ENCODE assay signal across 10 mouse cellular contexts in the genomic region with DNA sequence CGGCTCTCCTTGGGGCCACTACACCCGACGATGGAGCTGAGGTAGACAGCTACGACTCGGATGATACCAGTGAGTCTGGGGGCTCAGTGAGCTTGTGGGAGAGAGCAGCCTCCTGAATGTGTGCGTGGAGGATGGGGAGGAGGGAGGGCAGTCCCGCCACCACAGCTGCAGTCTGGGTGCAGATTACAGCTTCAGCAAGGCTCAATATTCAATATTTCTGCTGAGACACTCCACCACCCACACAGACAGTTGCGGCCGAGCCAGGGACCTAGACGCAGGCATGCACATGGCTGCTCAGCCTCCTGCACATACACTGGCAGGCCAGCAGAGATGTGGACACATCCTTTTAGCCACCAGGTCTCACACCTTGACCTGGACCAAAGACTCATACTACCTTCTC. TPM values are rescaled to one million over a fixed set of nuclear protein-coding genes. Genes with fewer than 3 reads are reported as not detected.
DNase-seq lines count a peak whose midpoint lies in the region; ATAC-seq lines count a peak whose summit lies in the region.
"Had no signal": no experiment of that assay in that cellular context is flagged by ENCODE, and none has a peak within 500 bp of the region (broad histone marks: within the 10 kb centered on the region; RNA-seq: fewer than 3 reads in every experiment).

No protein-coding gene starts in this region.

- H3K4me3 ChIP-seq in kidney, embryonic 15.5 days (replicated peaks) = peak overlapping the region; percentile 63
- peak overlapping the region; percentile 58 for H3K4me3 ChIP-seq in embryonic facial prominence, embryonic 12.5 days
- H3K4me3 ChIP-seq in hindbrain, embryonic 16.5 days (ENCODE audit: low read length) = peak overlapping the region; percentile 61
- peak overlapping the region; percentile 54 for H3K4me3 ChIP-seq in neural tube, embryonic 12.5 days

- H3K9me3 ChIP-seq in kidney, embryonic 15.5 days (replicated peaks) = no peaks in the 10 kb centered on the region
- no peaks in the 10 kb centered on the region for H3K9me3 ChIP-seq in embryonic facial prominence, embryonic 12.5 days
- H3K9me3 ChIP-seq in hindbrain, embryonic 16.5 days (ENCODE audit: control insufficient read depth, low read length) = no peaks in the 10 kb centered on the region
- H3K9me3 ChIP-seq in neural tube, embryonic 12.5 days = no peaks in the 10 kb centered on the region

- H3K4me1 ChIP-seq in kidney, embryonic 15.5 days = peaks cover 42% of the 10 kb centered on the region
- peaks cover 25% of the 10 kb centered on the region for H3K4me1 ChIP-seq in embryonic facial prominence, embryonic 12.5 days
- peaks cover 13% of the 10 kb centered on the region for H3K4me1 ChIP-seq in hindbrain, embryonic 16.5 days (ENCODE audit: control insufficient read depth, insufficient read depth, low read depth, low read length)
- peaks cover 21% of the 10 kb centered on the region for H3K4me1 ChIP-seq in neural tube, embryonic 12.5 days

- H3K9ac ChIP-seq in kidney, embryonic 15.5 days = peak overlapping the region; percentile 62; the same call in 1 of the 2 replicates
- peak overlapping the region; percentile 72; the same call in 1 of the 2 replicates for H3K9ac ChIP-seq in embryonic facial prominence, embryonic 12.5 days
- peak overlapping the region; percentile 81 for H3K9ac ChIP-seq in hindbrain, embryonic 16.5 days (ENCODE audit: low read depth, low read length)
- H3K9ac ChIP-seq in neural tube, embryonic 12.5 days = peak overlapping the region; percentile 75

- peaks cover 25% of the 10 kb centered on the region for H3K36me3 ChIP-seq in kidney, embryonic 15.5 days
- peaks cover 23% of the 10 kb centered on the region for H3K36me3 ChIP-seq in embryonic facial prominence, embryonic 12.5 days
- H3K36me3 ChIP-seq in hindbrain, embryonic 16.5 days (ENCODE audit: control insufficient read depth, insufficient read depth, low read length) = peaks cover 10% of the 10 kb centered on the region; the same call in 1 of the 2 replicates
- peaks cover 28% of the 10 kb centered on the region for H3K36me3 ChIP-seq in neural tube, embryonic 12.5 days

- no peak for ATAC-seq in kidney, embryonic 15.5 days (replicated peaks; ENCODE audit: low FRiP score)
- ATAC-seq in embryonic facial prominence, embryonic 12.5 days (ENCODE audit: insufficient number of reproducible peaks, insufficient read depth, low FRiP score, low TSS enrichment) = no peak
- peak; percentile 28 for ATAC-seq in hindbrain, embryonic 16.5 days
- no peak for ATAC-seq in neural tube, embryonic 12.5 days (ENCODE audit: low FRiP score, low read depth)
- ATAC-seq in granulocyte monocyte progenitor cell, adult 5-6 weeks (replicated peaks; ENCODE audit: poor library complexity, severe bottlenecking) = no peak

- no peak for DNase-seq in kidney, adult 8-10 months
- no peak for DNase-seq in urinary bladder, postnatal 14 days (ENCODE audit: low spot score)
- DNase-seq in lung, postnatal 25 days (ENCODE audit: low spot score) = no peak
- DNase-seq: cerebellum, adult 8-10 months had no signal

- H3K27ac ChIP-seq in kidney, embryonic 15.5 days = no peak overlapping the region
- no peak overlapping the region for H3K27ac ChIP-seq in embryonic facial prominence, embryonic 12.5 days
- peak overlapping the region; percentile 62; the same call in 1 of the 2 replicates for H3K27ac ChIP-seq in hindbrain, embryonic 16.5 days (ENCODE audit: low read depth, low read length)
- no peak overlapping the region for H3K27ac ChIP-seq in neural tube, embryonic 12.5 days

- H3K27me3 ChIP-seq in kidney, embryonic 15.5 days = peaks cover 28% of the 10 kb centered on the region
- peaks cover 38% of the 10 kb centered on the region for H3K27me3 ChIP-seq in embryonic facial prominence, embryonic 12.5 days
- H3K27me3 ChIP-seq in hindbrain, embryonic 16.5 days (replicated peaks; ENCODE audit: control insufficient read depth, insufficient read depth, low read length) = 0 out of 2 replicates have a peak, but pooled peaks cover 2% of the 10 kb centered on the region
- H3K27me3 ChIP-seq in neural tube, embryonic 12.5 days (replicated peaks) = peaks cover 37% of the 10 kb centered on the region

- WGBS in kidney, embryonic 15.5 days = 21% methylated on average over 10 of the region's 10 CpGs
- WGBS in embryonic facial prominence, embryonic 12.5 days = 24% methylated on average over 10 of the region's 10 CpGs
- WGBS in hindbrain, embryonic 16.5 days = 19% methylated on average over 10 of the region's 10 CpGs
- WGBS in neural tube, embryonic 12.5 days = 22% methylated on average over 10 of the region's 10 CpGs

- H3K4me2 ChIP-seq in kidney, embryonic 15.5 days = peak overlapping the region; percentile 99
- H3K4me2 ChIP-seq in embryonic facial prominence, embryonic 12.5 days (replicated peaks) = peak overlapping the region; percentile 100
- peak overlapping the region; percentile 99 for H3K4me2 ChIP-seq in hindbrain, embryonic 16.5 days (ENCODE audit: low read length)
- peak overlapping the region; percentile 99 for H3K4me2 ChIP-seq in neural tube, embryonic 12.5 days (replicated peaks)

RNA-seq across cellular contexts. Expression of a gene that starts 1.6 kb away (rescaled TPM):
- 6.6 and 11.4 TPM in 2 replicates for polyA plus RNA-seq in kidney, embryonic 15.5 days (2015; fragmentation: Nextera tagmentation; extraction: Ambion mirVana)
- polyA plus RNA-seq in embryonic facial prominence, embryonic 12.5 days (2016; fragmentation: Nextera tagmentation; extraction: Ambion mirVana) = 2.1 and 2.8 TPM in 2 replicates
- 31.1 and 34.0 TPM in 2 replicates for polyA plus RNA-seq in hindbrain, embryonic 16.5 days (2015; fragmentation: Nextera tagmentation; extraction: Ambion mirVana)
- 6.2 and 9.1 TPM in 2 replicates for polyA plus RNA-seq in neural tube, embryonic 12.5 days (2016; fragmentation: Nextera tagmentation; extraction: Ambion mirVana)
- not detected in 2 replicates for total RNA-seq in granulocyte monocyte progenitor cell, adult 5-6 weeks (2014; fragmentation: Nextera tagmentation)
- total RNA-seq in granulocyte monocyte progenitor cell, adult 5-6 weeks (2017) = 0.15 TPM in 1 of 2 replicates, not detected in the other
- total RNA-seq: hematopoietic stem cell, adult 5-6 weeks had no signal

RNA-seq across cellular contexts. Expression of a gene that starts 13.0 kb away (rescaled TPM):
- polyA plus RNA-seq in kidney, embryonic 15.5 days (2015; fragmentation: Nextera tagmentation; extraction: Ambion mirVana) = 36.8 and 40.1 TPM in 2 replicates
- 43.7 and 45.6 TPM in 2 replicates for polyA plus RNA-seq in embryonic facial prominence, embryonic 12.5 days (2016; fragmentation: Nextera tagmentation; extraction: Ambion mirVana)
- polyA plus RNA-seq in hindbrain, embryonic 16.5 days (2015; fragmentation: Nextera tagmentation; extraction: Ambion mirVana) = 21.1 and 23.6 TPM in 2 replicates
- 29.1 and 33.5 TPM in 2 replicates for polyA plus RNA-seq in neural tube, embryonic 12.5 days (2016; fragmentation: Nextera tagmentation; extraction: Ambion mirVana)
- total RNA-seq in granulocyte monocyte progenitor cell, adult 5-6 weeks (2014; fragmentation: Nextera tagmentation) = 62.2 and 65.9 TPM in 2 replicates
- total RNA-seq in granulocyte monocyte progenitor cell, adult 5-6 weeks (2017) = 168 and 171 TPM in 2 replicates

RNA-seq across cellular contexts. Expression of a gene that starts 13.4 kb away (rescaled TPM):
- 88.9 and 91.0 TPM in 2 replicates for polyA plus RNA-seq in kidney, embryonic 15.5 days (2015; fragmentation: Nextera tagmentation; extraction: Ambion mirVana)
- polyA plus RNA-seq in embryonic facial prominence, embryonic 12.5 days (2016; fragmentation: Nextera tagmentation; extraction: Ambion mirVana) = 96.7 and 99.6 TPM in 2 replicates
- 88.3 and 100 TPM in 2 replicates for polyA plus RNA-seq in hindbrain, embryonic 16.5 days (2015; fragmentation: Nextera tagmentation; extraction: Ambion mirVana)
- 86.4 and 88.0 TPM in 2 replicates for polyA plus RNA-seq in neural tube, embryonic 12.5 days (2016; fragmentation: Nextera tagmentation; extraction: Ambion mirVana)
- total RNA-seq in granulocyte monocyte progenitor cell, adult 5-6 weeks (2014; fragmentation: Nextera tagmentation) = 89.0 and 100 TPM in 2 replicates
- total RNA-seq in granulocyte monocyte progenitor cell, adult 5-6 weeks (2017) = 23.4 and 35.3 TPM in 2 replicates

RNA-seq across cellular contexts. Expression of a gene that starts 17.4 kb away (rescaled TPM):
- not detected in 2 replicates for polyA plus RNA-seq in kidney, embryonic 15.5 days (2015; fragmentation: Nextera tagmentation; extraction: Ambion mirVana)
- not detected in 2 replicates for polyA plus RNA-seq in embryonic facial prominence, embryonic 12.5 days (2016; fragmentation: Nextera tagmentation; extraction: Ambion mirVana)
- 0.49 TPM in 1 of 2 replicates, not detected in the other for polyA plus RNA-seq in hindbrain, embryonic 16.5 days (2015; fragmentation: Nextera tagmentation; extraction: Ambion mirVana)
- not detected in 2 replicates for polyA plus RNA-seq in neural tube, embryonic 12.5 days (2016; fragmentation: Nextera tagmentation; extraction: Ambion mirVana)
- not detected in 2 replicates for total RNA-seq in granulocyte monocyte progenitor cell, adult 5-6 weeks (2014; fragmentation: Nextera tagmentation)
- not detected in 2 replicates for total RNA-seq in granulocyte monocyte progenitor cell, adult 5-6 weeks (2017)
- total RNA-seq: hematopoietic stem cell, adult 5-6 weeks had no signal

RNA-seq across cellular contexts. Expression of a gene that starts 35.7 kb away (rescaled TPM):
- polyA plus RNA-seq in kidney, embryonic 15.5 days (2015; fragmentation: Nextera tagmentation; extraction: Ambion mirVana) = 45.8 and 54.2 TPM in 2 replicates
- 57.7 and 61.3 TPM in 2 replicates for polyA plus RNA-seq in embryonic facial prominence, embryonic 12.5 days (2016; fragmentation: Nextera tagmentation; extraction: Ambion mirVana)
- 52.8 and 60.3 TPM in 2 replicates for polyA plus RNA-seq in hindbrain, embryonic 16.5 days (2015; fragmentation: Nextera tagmentation; extraction: Ambion mirVana)
- polyA plus RNA-seq in neural tube, embryonic 12.5 days (2016; fragmentation: Nextera tagmentation; extraction: Ambion mirVana) = 57.5 and 59.1 TPM in 2 replicates
- total RNA-seq in granulocyte monocyte progenitor cell, adult 5-6 weeks (2014; fragmentation: Nextera tagmentation) = 28.0 and 45.8 TPM in 2 replicates
- 29.9 and 35.6 TPM in 2 replicates for total RNA-seq in granulocyte monocyte progenitor cell, adult 5-6 weeks (2017)
